Mouse (Mus musculus) embryonic fibroblast, embryonic 13.5 days (primary cell): ENCODE results near the gene Hoxa7.

ENCODE experiments used
- CTCF ChIP-seq: IDR thresholded peaks from 2 replicates; pipeline ENCODE4 v1.5.1; 2011; ENCODE audit warnings: mild to moderate bottlenecking, control low read depth, low read length, moderate library complexity, borderline replicate concordance; ENCODE audit not compliant: insufficient read depth
- POLR2A ChIP-seq: IDR thresholded peaks from 2 replicates; pipeline ENCODE4 v1.6.1; 2011; ENCODE audit warnings: low read depth, mild to moderate bottlenecking, control low read depth, low read length, moderate library complexity

DNA sequence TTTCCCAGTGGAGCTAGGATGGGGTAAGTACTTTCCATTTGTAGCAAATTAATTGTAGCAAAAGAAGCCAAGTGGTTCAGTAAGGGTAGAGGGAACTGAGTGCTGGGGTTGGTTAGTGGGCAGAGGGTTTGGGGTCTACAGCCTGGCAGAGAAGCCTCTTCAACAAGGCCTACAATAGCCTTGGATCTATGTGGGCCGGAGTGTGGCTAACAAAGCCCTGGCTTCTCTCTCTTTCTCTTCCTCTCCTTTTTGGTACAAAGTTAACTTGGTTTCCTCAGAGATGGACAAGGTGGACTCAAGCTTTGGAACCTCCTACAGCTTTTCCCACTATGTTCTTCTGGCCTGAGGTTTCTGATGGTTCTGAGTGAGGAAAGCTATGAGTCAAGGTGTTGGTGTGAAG, 20.4 kb downstream of the Hoxa7 start:
- TF ChIP-seq POLR2A (no peak), CTCF (no peak)
